Mouse (Mus musculus): Measurements from ENCODE around the gene Apoc2. TPM values are rescaled to one million over a fixed set of nuclear protein-coding genes. Genes with fewer than 3 reads are reported as not detected.
A peak's percentile ranks its signal among the peaks of the same experiment; 100 is the strongest.

The Apoc2 gene
- polyA plus RNA-seq (2015; fragmentation: Nextera tagmentation; extraction: Ambion mirVana), result 11.5 TPM in 1 of 2 replicates, not detected in the other

GRCm38 (mm10) chr7:19677872-19678271, at the start of gene Apoc2:
Gene Apoc2, minus strand, starts transcription at chr7:19677941.
- no peaks in the 10 kb centered on the region for H3K4me1 ChIP-seq
- no peak within 1 kb of the TSS for H3K27ac ChIP-seq
- no peak within 1 kb of the TSS for H3K9ac ChIP-seq
- no peak for ATAC-seq (ENCODE audit: insufficient number of reproducible peaks, insufficient read depth, low FRiP score, low TSS enrichment, low read depth)
- H3K4me3 ChIP-seq, result no peak within 1 kb of the TSS
- H3K36me3 ChIP-seq, result no peaks in the 10 kb centered on the region
- no peaks in the 10 kb centered on the region for H3K27me3 ChIP-seq
- H3K4me2 ChIP-seq, result no peak within 1 kb of the TSS
- WGBS, result 62% methylated on average over 8 of the region's 8 CpGs
- no peaks in the 10 kb centered on the region for H3K9me3 ChIP-seq

GRCm38 (mm10) chr7:19726541-19726940, 48.8 kb upstream of the Apoc2 start:
- WGBS, result 94% methylated on average over 4 of the region's 4 CpGs
- Histone ChIP-seq H3K9ac (no peak overlapping the region), H3K4me2 (no peak overlapping the region), H3K9me3 (peaks cover 3% of the 10 kb centered on the region; the same call in 1 of the 2 replicates), H3K27me3 (no peaks in the 10 kb centered on the region), H3K4me1 (no peaks in the 10 kb centered on the region), H3K27ac (no peak overlapping the region), H3K4me3 (no peak overlapping the region), H3K36me3 (peaks cover 98% of the 10 kb centered on the region)
- no peak for ATAC-seq (ENCODE audit: insufficient number of reproducible peaks, insufficient read depth, low FRiP score, low TSS enrichment, low read depth)

- WGBS, result 92% methylated on average over 12 of the region's 12 CpGs
- Histone ChIP-seq H3K9ac (no peak overlapping the region), H3K27me3 (no peaks in the 10 kb centered on the region), H3K4me2 (no peak overlapping the region), H3K4me3 (no peak overlapping the region), H3K9me3 (peaks cover 15% of the 10 kb centered on the region), H3K36me3 (peaks cover 97% of the 10 kb centered on the region), H3K27ac (no peak overlapping the region), H3K4me1 (no peaks in the 10 kb centered on the region)
- no peak for ATAC-seq (ENCODE audit: insufficient number of reproducible peaks, insufficient read depth, low FRiP score, low TSS enrichment, low read depth)
Measured at GRCm38 (mm10) chr7:19724167-19724566, 46.4 kb upstream of the Apoc2 start.

GRCm38 (mm10) chr7:19722754-19723195, 45.0 kb upstream of the Apoc2 start:
- 89% methylated on average over 6 of the region's 6 CpGs for WGBS
- ATAC-seq (ENCODE audit: insufficient number of reproducible peaks, insufficient read depth, low FRiP score, low TSS enrichment, low read depth), result no peak
- Histone ChIP-seq H3K4me3 (no peak overlapping the region), H3K27me3 (no peaks in the 10 kb centered on the region), H3K36me3 (peaks cover 90% of the 10 kb centered on the region), H3K4me2 (no peak overlapping the region), H3K4me1 (no peaks in the 10 kb centered on the region), H3K9ac (no peak overlapping the region), H3K9me3 (peaks cover 15% of the 10 kb centered on the region), H3K27ac (no peak overlapping the region)

GRCm38 (mm10) chr7:19719200-19719599, 41.5 kb upstream of the Apoc2 start:
- peaks cover 61% of the 10 kb centered on the region for H3K36me3 ChIP-seq
- peaks cover 15% of the 10 kb centered on the region for H3K9me3 ChIP-seq
- H3K27me3 ChIP-seq, result no peaks in the 10 kb centered on the region
- 90% methylated on average over 4 of the region's 4 CpGs for WGBS
- peaks cover 11% of the 10 kb centered on the region for H3K4me1 ChIP-seq
- ATAC-seq (ENCODE audit: insufficient number of reproducible peaks, insufficient read depth, low FRiP score, low TSS enrichment, low read depth), result no peak
- H3K4me2 ChIP-seq, result no peak overlapping the region
- no peak overlapping the region for H3K9ac ChIP-seq
- H3K4me3 ChIP-seq, result no peak overlapping the region
- H3K27ac ChIP-seq, result no peak overlapping the region

- peaks cover 61% of the 10 kb centered on the region for H3K36me3 ChIP-seq
- WGBS, result 89% methylated on average over 5 of the region's 5 CpGs
- ATAC-seq (ENCODE audit: insufficient number of reproducible peaks, insufficient read depth, low FRiP score, low TSS enrichment, low read depth), result no peak
- peaks cover 15% of the 10 kb centered on the region for H3K9me3 ChIP-seq
- H3K4me3 ChIP-seq, result no peak overlapping the region
- peaks cover 19% of the 10 kb centered on the region for H3K4me1 ChIP-seq
- H3K27ac ChIP-seq, result no peak overlapping the region
- no peaks in the 10 kb centered on the region for H3K27me3 ChIP-seq
- no peak overlapping the region for H3K4me2 ChIP-seq
- H3K9ac ChIP-seq, result no peak overlapping the region
Measured at GRCm38 (mm10) chr7:19718297-19718952, 40.7 kb upstream of the Apoc2 start.

GRCm38 (mm10) chr7:19717346-19717745, 39.6 kb upstream of the Apoc2 start:
- Histone ChIP-seq H3K4me3 (no peak overlapping the region), H3K9ac (no peak overlapping the region), H3K4me1 (peaks cover 19% of the 10 kb centered on the region), H3K36me3 (peaks cover 61% of the 10 kb centered on the region), H3K9me3 (peaks cover 15% of the 10 kb centered on the region), H3K27me3 (no peaks in the 10 kb centered on the region), H3K27ac (no peak overlapping the region), H3K4me2 (no peak overlapping the region)
- ATAC-seq (ENCODE audit: insufficient number of reproducible peaks, insufficient read depth, low FRiP score, low TSS enrichment, low read depth), result no peak
- WGBS, result 89% methylated on average over 4 of the region's 4 CpGs

GRCm38 (mm10) chr7:19716822-19717221, 39.1 kb upstream of the Apoc2 start:
- H3K4me2 ChIP-seq, result peak overlapping the region; percentile 66
- H3K4me3 ChIP-seq, result 0 out of 2 replicates have a peak overlapping the region, but pooled peaks have one; percentile 100
- peaks cover 62% of the 10 kb centered on the region for H3K36me3 ChIP-seq

GRCm38 (mm10) chr7:19716055-19716682, 38.4 kb upstream of the Apoc2 start:
- ATAC-seq (ENCODE audit: insufficient number of reproducible peaks, insufficient read depth, low FRiP score, low TSS enrichment, low read depth), result no peak
- Histone ChIP-seq H3K27ac (peak overlapping the region; percentile 88), H3K9ac (peak overlapping the region; percentile 54), H3K9me3 (peaks cover 8% of the 10 kb centered on the region), H3K27me3 (no peaks in the 10 kb centered on the region), H3K4me3 (peak overlapping the region; percentile 100), H3K36me3 (peaks cover 62% of the 10 kb centered on the region), H3K4me2 (peak overlapping the region; percentile 66), H3K4me1 (peaks cover 19% of the 10 kb centered on the region)
- 6% methylated on average over 18 of the region's 18 CpGs for WGBS

More at GRCm38 (mm10) chr7:19716822-19717221, 39.1 kb upstream of the Apoc2 start:
- peak overlapping the region; percentile 54; the same call in 1 of the 2 replicates for H3K9ac ChIP-seq
- 90% methylated on average over 2 of the region's 2 CpGs for WGBS
- H3K27me3 ChIP-seq, result no peaks in the 10 kb centered on the region
- ATAC-seq (ENCODE audit: insufficient number of reproducible peaks, insufficient read depth, low FRiP score, low TSS enrichment, low read depth), result no peak
- H3K4me1 ChIP-seq, result peaks cover 19% of the 10 kb centered on the region
- H3K27ac ChIP-seq, result peak overlapping the region; percentile 88; the same call in 1 of the 2 replicates
- H3K9me3 ChIP-seq, result peaks cover 15% of the 10 kb centered on the region

GRCm38 (mm10) chr7:19715239-19716054, 37.7 kb upstream of the Apoc2 start, which contains the start of gene Tomm40:
Gene Tomm40, minus strand, starts transcription at chr7:19715438.
- H3K9me3 ChIP-seq, result peaks cover under 1% of the 10 kb centered on the region; the same call in 1 of the 2 replicates
- H3K9ac ChIP-seq, result peak within 1 kb of the TSS; percentile 98
- H3K36me3 ChIP-seq, result peaks cover 60% of the 10 kb centered on the region
- under 1% methylated on average over 59 of the region's 59 CpGs for WGBS
- peak within 1 kb of the TSS; percentile 92 for H3K4me2 ChIP-seq
- ATAC-seq (ENCODE audit: insufficient number of reproducible peaks, insufficient read depth, low FRiP score, low TSS enrichment, low read depth), result peak; percentile 99
- peak within 1 kb of the TSS; percentile 100 for H3K4me3 ChIP-seq
- no peaks in the 10 kb centered on the region for H3K27me3 ChIP-seq
- peaks cover 19% of the 10 kb centered on the region for H3K4me1 ChIP-seq
- H3K27ac ChIP-seq, result peak within 1 kb of the TSS; percentile 88

- Histone ChIP-seq H3K27me3 (no peaks in the 10 kb centered on the region), H3K27ac (peak overlapping the region; percentile 72), H3K9me3 (no peaks in the 10 kb centered on the region), H3K9ac (peak overlapping the region; percentile 98), H3K4me2 (peak overlapping the region; percentile 92), H3K36me3 (peaks cover 61% of the 10 kb centered on the region), H3K4me1 (peaks cover 19% of the 10 kb centered on the region), H3K4me3 (peak overlapping the region; percentile 100)
- ATAC-seq (ENCODE audit: insufficient number of reproducible peaks, insufficient read depth, low FRiP score, low TSS enrichment, low read depth), result no peak
- WGBS, result under 1% methylated on average over 39 of the region's 39 CpGs
Measured at GRCm38 (mm10) chr7:19714836-19715235, 37.1 kb upstream of the Apoc2 start.

Data from embryonic facial prominence, embryonic 13.5 days (tissue).